Mouse (Mus musculus) bone marrow macrophage, adult 2 months (primary cell): ENCODE results near the gene Fkbp9.

ENCODE experiments used
- CTCF ChIP-seq: IDR thresholded peaks from 2 replicates; pipeline ENCODE4 v1.5.1; 2012; ENCODE audit warnings: low read depth, mild to moderate bottlenecking, low read length, moderate library complexity
- POLR2A ChIP-seq: IDR thresholded peaks from 2 replicates; pipeline ENCODE4 v1.6.1; 2012; ENCODE audit warnings: mild to moderate bottlenecking, low read depth, low read length, borderline replicate concordance

DNA sequence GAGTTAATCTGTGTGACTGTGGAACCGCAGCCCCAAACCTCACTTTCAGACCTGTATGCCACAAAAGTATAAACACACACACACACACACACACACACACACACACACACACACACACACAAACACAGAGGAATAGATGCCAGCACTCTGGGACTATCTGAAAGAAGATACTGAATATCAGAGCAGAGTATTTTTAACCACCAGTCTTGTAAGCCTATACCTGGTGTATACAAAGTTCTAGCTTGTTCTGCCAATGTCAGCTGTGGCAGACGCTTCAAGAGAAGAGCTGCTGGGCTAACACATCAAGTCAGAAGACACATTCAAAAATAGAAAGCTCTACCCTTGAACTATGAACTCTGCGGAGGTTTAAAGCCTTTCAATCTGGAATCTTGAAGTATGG, 67.7 kb downstream of the Fkbp9 start:
- TF ChIP-seq CTCF (no peak), POLR2A (no peak)
